Mouse (Mus musculus) left cerebral cortex, postnatal 4 days (tissue): ENCODE results near the gene Mesp2. TPM values are rescaled to one million over a fixed set of nuclear protein-coding genes. Genes with fewer than 3 reads are reported as not detected.

Experiments used
- DNase-seq: peaks from one replicate; pipeline ENCODE4 v3.0.0-alpha.2; 2022
- intact Hi-C: fragments of 180-260 bp; cut with DNase I; formaldehyde crosslinking; loops from one replicate; pipeline ENCODE4 v1.15.1; 2025
- total RNA-seq, 2 experiments: library from RNA; stranded (reverse); gene quantifications; 2 replicates each; pipeline ENCODE4 v1.2.3; 2021

Gene Mesp2
- total RNA-seq, 2 experiments from 2014 or later: 1.2 to 1.9 TPM

GRCm38 (mm10) chr7:79858956-79859630, 48.6 kb downstream of the Mesp2 start:
- intact Hi-C loops: no loop called here
- no peak for DNase-seq

- no peak for DNase-seq
Measured at GRCm38 (mm10) chr7:79860811-79861210, 50.3 kb downstream of the Mesp2 start, which contains the start of gene Anpep. TSS of gene Anpep (minus strand) at chr7:79861059.

GRCm38 (mm10) chr7:79861794-79862193, 51.3 kb downstream of the Mesp2 start:
- intact Hi-C loops: no loop called here
- no peak for DNase-seq

More at GRCm38 (mm10) chr7:79860811-79861210, 50.3 kb downstream of the Mesp2 start, which contains the start of gene Anpep:
- intact Hi-C loops: no loop called here

Other genes with a start within 250 kb of the Mesp2 start
- 1 to 10 TPM; 2.4 to 3.7 TPM for gene Rhcg, start 193.1 kb upstream of the Mesp2 start, total RNA-seq
- gene Ticrr, start 150.5 kb upstream of the Mesp2 start, total RNA-seq: 1 to 10 TPM; 2.3 to 2.7 TPM
- 1 to 10 TPM; 4.1 to 4.7 TPM for gene Kif7, start 95.0 kb upstream of the Mesp2 start, total RNA-seq
- not detected for gene Plin1, start 77.8 kb upstream of the Mesp2 start, total RNA-seq
- 10 to 100 TPM in 1 of 2 experiments, 1 to 10 TPM in 1; 9.4 to 10.0 TPM for gene Pex11a, start 67.6 kb upstream of the Mesp2 start, total RNA-seq
- under 1 TPM in 1 of 2 experiments, not detected in 1; 0.30 TPM for gene Wdr93, start 67.6 kb upstream of the Mesp2 start, total RNA-seq
- gene Mesp1, start 16.9 kb upstream of the Mesp2 start, total RNA-seq: under 1 TPM; 0.46 to 0.70 TPM
- 1 to 10 TPM; 7.4 to 8.4 TPM for gene Anpep, start 50.3 kb downstream of the Mesp2 start, total RNA-seq
- gene Ap3s2, start 109.9 kb downstream of the Mesp2 start, total RNA-seq: 10 to 100 TPM; 50.8 to 51.6 TPM
- gene Arpin, start 124.6 kb downstream of the Mesp2 start, total RNA-seq: 1 to 10 TPM; 8.3 to 9.4 TPM
- gene Zfp710, start 214.1 kb downstream of the Mesp2 start, total RNA-seq: 10 to 100 TPM; 19.3 to 23.7 TPM